Mouse (Mus musculus) lung, embryonic 15.5 days (tissue): ENCODE measurements around the gene Taz. TPM values are rescaled to one million over a fixed set of nuclear protein-coding genes. Genes with fewer than 3 reads are reported as not detected.

Source experiments
- ATAC-seq: fragments of 200-750 bp; cut with Nextera tagmentation; 2 replicates; pipeline ENCODE4 v1.8.0; 2017; ENCODE audit warnings: moderate number of reproducible peaks, borderline replicate concordance; ENCODE audit not compliant: low FRiP score, low TSS enrichment; ENCODE audit errors: extremely low read depth
- H3K27ac ChIP-seq: fragments of 300-500 bp; sonication (generic); 2 replicates; pipeline ENCODE4 v1.5.1; 2015; ENCODE audit warnings: moderate library complexity, mild to moderate bottlenecking, inconsistent platforms
- H3K27me3 ChIP-seq: fragments of 300-500 bp; sonication (generic); 2 replicates; pipeline ENCODE4 v1.6.1; 2015; ENCODE audit warnings: inconsistent platforms
- H3K36me3 ChIP-seq: fragments of 300-500 bp; sonication (generic); 2 replicates; pipeline ENCODE4 v1.6.1; 2015; ENCODE audit warnings: inconsistent platforms
- H3K4me1 ChIP-seq: fragments of 300-500 bp; sonication (generic); 2 replicates; pipeline ENCODE4 v1.6.1; 2015; ENCODE audit warnings: inconsistent platforms
- H3K4me2 ChIP-seq: fragments of 300-500 bp; sonication (generic); 2 replicates; pipeline ENCODE4 v1.6.1; 2015; ENCODE audit warnings: inconsistent platforms, mild to moderate bottlenecking, moderate library complexity
- H3K4me3 ChIP-seq: fragments of 300-500 bp; sonication (generic); 2 replicates; pipeline ENCODE4 v1.5.1; 2015; ENCODE audit warnings: mild to moderate bottlenecking, inconsistent platforms
- H3K9ac ChIP-seq: fragments of 300-500 bp; sonication (generic); 2 replicates; pipeline ENCODE4 v1.6.1; 2015; ENCODE audit warnings: inconsistent platforms
- H3K9me3 ChIP-seq: fragments of 300-500 bp; sonication (generic); 2 replicates; pipeline ENCODE4 v1.6.1; 2016; ENCODE audit warnings: inconsistent platforms
- WGBS: fragments of 180-500 bp; shearing (Covaris S2); methylation state at CpG from one replicate; pipeline ENCODE4 v1.1.7; 2015; 5-methylcytosine and 5-hydroxymethylcytosine counted together
- polyA plus RNA-seq: library from polyadenylated mRNA; unstranded; fragments of >200 nt; fragmentation: Nextera tagmentation; extraction: Ambion mirVana; gene quantifications from 2 replicates; pipeline ENCODE4 v1.2.1, GENCODE M21; 2015

Gene Taz
- polyA plus RNA-seq = 78.8 and 83.8 TPM in 2 replicates

DNA sequence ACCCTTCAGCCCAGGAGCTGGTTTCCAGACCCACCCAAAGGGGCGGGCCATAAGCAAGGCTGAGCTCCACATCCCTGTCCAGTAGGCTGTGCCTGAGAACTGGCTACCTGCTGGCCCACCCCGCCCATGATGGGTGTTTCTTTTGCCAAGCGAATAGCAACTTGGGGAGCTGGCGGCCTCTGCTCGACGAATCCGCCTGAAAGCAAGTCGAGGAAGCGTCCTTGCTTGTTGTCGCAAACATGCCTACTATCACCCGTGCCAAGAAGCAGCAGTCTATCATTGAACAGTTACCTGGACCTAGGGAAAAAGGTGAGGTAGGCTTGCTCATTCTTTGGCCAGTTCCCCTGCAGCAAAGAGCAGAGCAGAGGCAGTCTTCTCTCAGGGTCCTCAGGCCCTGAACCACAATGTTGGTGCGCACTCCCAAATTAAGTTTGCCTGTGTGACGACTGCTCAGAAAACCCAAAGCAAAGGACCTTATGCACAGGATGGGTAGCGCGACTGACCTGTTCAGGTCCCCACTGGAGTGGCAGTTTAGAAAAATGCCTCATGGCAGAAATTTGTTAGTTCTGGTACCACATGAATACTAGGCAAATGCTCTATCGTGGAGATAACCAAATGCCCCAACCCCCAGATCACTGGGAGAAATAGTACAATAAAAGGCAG lies at the start of gene Taz, which contains the start of gene Dnase1l1:
Gene Taz, plus strand, starts transcription at position 181 of the 663 bp plus-strand sequence.
Gene Dnase1l1, minus strand, starts transcription at position 606 of the 663 bp plus-strand sequence.
- H3K36me3 ChIP-seq = no peaks in the 10 kb centered on the region
- 13% methylated on average over 16 of the region's 16 CpGs for WGBS
- peak within 1 kb of the TSS; percentile 92 for H3K27ac ChIP-seq
- 0 out of 2 replicates have a peak, but pooled peaks cover 7% of the 10 kb centered on the region for H3K4me1 ChIP-seq
- H3K4me3 ChIP-seq = peak within 1 kb of the TSS; percentile 57
- peak within 1 kb of the TSS; percentile 64 for H3K9ac ChIP-seq
- no peaks in the 10 kb centered on the region for H3K27me3 ChIP-seq
- peak; percentile 95 for ATAC-seq
- H3K9me3 ChIP-seq = no peaks in the 10 kb centered on the region
- H3K4me2 ChIP-seq = peak within 1 kb of the TSS; percentile 74

DNA sequence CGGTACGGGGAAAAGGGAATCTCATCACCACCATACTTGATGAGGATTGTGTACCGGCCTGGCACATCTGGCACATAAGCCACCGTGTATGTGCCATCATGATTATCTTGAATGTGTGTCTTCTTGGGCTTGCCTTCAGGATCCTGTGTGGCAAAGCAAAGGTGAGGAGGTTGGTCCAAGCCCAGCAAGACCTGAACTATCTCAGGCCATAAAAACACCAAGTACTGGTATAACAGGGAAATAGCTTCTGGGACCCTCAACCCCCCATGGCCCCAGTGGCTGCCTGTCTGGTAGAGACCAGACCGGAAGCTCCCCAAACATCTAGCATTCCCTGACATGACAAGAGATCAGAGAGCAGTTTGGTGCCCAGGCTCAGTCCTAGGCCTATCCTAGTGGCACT lies 48.5 kb upstream of the Taz start:
- 89% methylated on average over 5 of the region's 5 CpGs for WGBS
- no peaks in the 10 kb centered on the region for H3K9me3 ChIP-seq
- peaks cover 92% of the 10 kb centered on the region for H3K36me3 ChIP-seq
- no peak for ATAC-seq
- H3K4me1 ChIP-seq = no peaks in the 10 kb centered on the region
- no peak overlapping the region for H3K9ac ChIP-seq
- no peaks in the 10 kb centered on the region for H3K27me3 ChIP-seq
- no peak overlapping the region for H3K27ac ChIP-seq
- H3K4me2 ChIP-seq = no peak overlapping the region
- H3K4me3 ChIP-seq = no peak overlapping the region

DNA sequence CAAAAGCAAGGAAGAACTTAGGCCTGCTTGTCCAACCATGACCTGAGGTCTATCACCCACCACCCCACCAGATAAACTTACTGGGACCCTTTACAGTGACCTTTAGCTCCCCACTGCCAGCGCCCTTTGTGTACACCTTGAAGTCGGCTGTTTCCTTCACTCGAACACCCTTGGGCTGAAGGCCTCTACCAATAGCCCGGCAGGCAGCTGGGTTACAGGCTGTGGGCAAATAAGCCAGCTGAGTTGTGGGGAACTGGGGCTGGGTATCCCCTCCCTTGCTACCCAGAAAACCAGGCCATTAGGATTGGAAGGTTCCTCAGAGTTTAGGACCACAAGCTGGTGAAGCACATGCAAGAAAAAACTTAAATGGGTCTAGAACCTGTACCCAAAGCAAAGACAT lies 41.4 kb upstream of the Taz start:
- H3K27me3 ChIP-seq = no peaks in the 10 kb centered on the region
- WGBS = 85% methylated on average over 4 of the region's 4 CpGs
- ATAC-seq = no peak

DNA sequence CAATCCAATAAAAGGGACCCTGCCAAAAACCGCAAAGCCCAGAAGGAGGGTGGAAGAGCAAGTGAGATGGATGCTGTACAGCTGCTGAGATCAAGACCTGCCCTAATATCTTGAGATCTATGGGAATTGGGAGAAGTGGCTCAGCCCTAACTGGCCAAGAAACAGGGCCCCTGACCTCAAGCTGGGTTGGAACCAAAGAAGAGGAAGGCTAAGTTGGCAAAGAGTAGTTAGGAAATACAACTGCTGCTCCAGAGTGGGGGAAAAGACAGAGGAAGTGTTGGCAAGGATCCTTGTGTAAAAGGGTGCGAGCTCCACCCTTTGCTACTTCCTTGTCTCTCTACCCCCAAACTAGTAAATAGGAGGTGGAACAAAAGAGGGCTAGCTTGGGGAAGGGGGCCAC lies 38.3 kb upstream of the Taz start:
- H3K9ac ChIP-seq = 0 out of 2 replicates have a peak overlapping the region, but pooled peaks have one; percentile 34
- peak overlapping the region; percentile 94 for H3K27ac ChIP-seq
- peak overlapping the region; percentile 62 for H3K4me2 ChIP-seq
- H3K9me3 ChIP-seq = no peaks in the 10 kb centered on the region
- 55% methylated on average over 2 of the region's 2 CpGs for WGBS
- H3K4me1 ChIP-seq = peaks cover 7% of the 10 kb centered on the region; the same call in 1 of the 2 replicates
- peaks cover 46% of the 10 kb centered on the region for H3K36me3 ChIP-seq
- H3K27me3 ChIP-seq = no peaks in the 10 kb centered on the region
- no peak for ATAC-seq
- H3K4me3 ChIP-seq = peak overlapping the region; percentile 58

More for the DNA sequence above, 41.4 kb upstream of the Taz start:
- Histone ChIP-seq H3K4me2 (no peak overlapping the region), H3K9ac (no peak overlapping the region), H3K9me3 (no peaks in the 10 kb centered on the region), H3K36me3 (peaks cover 71% of the 10 kb centered on the region), H3K4me1 (peaks cover 7% of the 10 kb centered on the region; the same call in 1 of the 2 replicates), H3K4me3 (no peak overlapping the region), H3K27ac (no peak overlapping the region)

DNA sequence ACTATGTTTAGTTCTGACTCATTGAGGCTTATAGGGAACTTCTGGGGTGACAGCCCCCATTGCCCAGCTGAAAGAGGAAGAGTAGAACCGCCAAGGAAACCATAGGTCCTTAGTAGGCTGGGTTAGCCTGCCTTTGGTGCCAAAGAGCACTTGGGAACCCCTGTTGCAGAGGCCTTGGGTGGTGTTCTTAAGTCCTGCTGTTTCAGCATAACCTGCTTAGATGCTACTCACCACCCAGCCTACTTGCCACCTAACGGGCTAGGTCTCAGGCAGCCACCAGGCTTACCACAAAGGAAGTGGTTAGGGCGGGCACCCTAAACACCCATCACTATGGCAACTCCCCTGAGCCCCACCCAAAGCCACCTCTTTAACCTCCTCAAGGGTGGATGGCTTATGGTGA lies 37.9 kb upstream of the Taz start:
- H3K4me2 ChIP-seq = peak overlapping the region; percentile 62
- peak overlapping the region; percentile 94 for H3K27ac ChIP-seq
- no peaks in the 10 kb centered on the region for H3K27me3 ChIP-seq
- H3K4me1 ChIP-seq = peaks cover 7% of the 10 kb centered on the region; the same call in 1 of the 2 replicates
- H3K4me3 ChIP-seq = peak overlapping the region; percentile 58
- H3K9me3 ChIP-seq = no peaks in the 10 kb centered on the region
- no peak for ATAC-seq
- H3K9ac ChIP-seq = peak overlapping the region; percentile 34
- 30% methylated on average over 3 of the region's 3 CpGs for WGBS
- H3K36me3 ChIP-seq = peaks cover 42% of the 10 kb centered on the region

DNA sequence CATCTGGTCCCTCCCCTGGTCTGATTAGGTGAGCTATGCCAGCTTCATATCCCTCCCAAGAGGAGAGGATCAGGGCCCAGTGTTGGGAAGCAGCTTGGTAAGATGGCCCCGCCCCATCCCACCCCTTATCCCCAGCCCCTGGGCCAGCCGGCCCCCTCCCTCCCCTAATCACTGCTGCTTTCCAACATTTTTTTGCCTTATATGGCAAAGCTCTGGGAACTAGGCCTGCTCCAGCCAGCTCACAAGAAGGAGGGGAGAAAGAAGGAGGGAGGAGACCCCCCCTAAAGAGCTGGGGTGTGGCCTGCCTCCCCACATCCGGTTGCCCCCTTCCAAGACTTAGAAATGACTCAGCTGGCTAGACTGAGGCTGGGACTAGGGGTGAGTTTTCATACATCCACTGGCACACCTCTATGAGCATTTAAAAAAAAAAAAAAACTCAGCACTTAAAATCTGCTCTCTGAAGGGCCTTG lies 37.1 kb upstream of the Taz start:
- peak; percentile 63 for ATAC-seq
- Histone ChIP-seq H3K9me3 (no peaks in the 10 kb centered on the region), H3K4me3 (peak overlapping the region; percentile 58), H3K27ac (peak overlapping the region; percentile 94), H3K27me3 (no peaks in the 10 kb centered on the region), H3K4me1 (peaks cover 7% of the 10 kb centered on the region; the same call in 1 of the 2 replicates), H3K9ac (peak overlapping the region; percentile 69), H3K4me2 (peak overlapping the region; percentile 62), H3K36me3 (peaks cover 34% of the 10 kb centered on the region)
- 25% methylated on average over 3 of the region's 3 CpGs for WGBS

DNA sequence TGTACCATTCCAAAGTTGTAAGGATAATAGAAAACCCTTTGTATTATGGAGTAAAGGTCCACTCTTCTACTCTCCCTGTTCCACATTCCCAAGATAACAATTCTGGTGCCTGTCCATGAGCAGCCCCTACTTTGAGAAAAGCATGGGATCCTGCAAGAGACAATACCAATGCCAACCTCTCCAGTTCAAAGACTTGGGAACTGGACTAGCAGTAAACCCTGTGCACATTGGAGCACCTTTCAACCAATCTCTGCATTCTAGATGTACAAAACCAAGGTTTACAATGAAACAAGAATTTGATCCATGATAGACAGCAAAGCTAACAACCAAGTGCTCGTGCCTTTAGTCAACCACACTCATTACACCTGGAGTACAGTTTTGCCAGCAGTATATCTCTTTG lies 36.6 kb upstream of the Taz start:
- peaks cover 10% of the 10 kb centered on the region; the same call in 1 of the 2 replicates for H3K4me1 ChIP-seq

DNA sequence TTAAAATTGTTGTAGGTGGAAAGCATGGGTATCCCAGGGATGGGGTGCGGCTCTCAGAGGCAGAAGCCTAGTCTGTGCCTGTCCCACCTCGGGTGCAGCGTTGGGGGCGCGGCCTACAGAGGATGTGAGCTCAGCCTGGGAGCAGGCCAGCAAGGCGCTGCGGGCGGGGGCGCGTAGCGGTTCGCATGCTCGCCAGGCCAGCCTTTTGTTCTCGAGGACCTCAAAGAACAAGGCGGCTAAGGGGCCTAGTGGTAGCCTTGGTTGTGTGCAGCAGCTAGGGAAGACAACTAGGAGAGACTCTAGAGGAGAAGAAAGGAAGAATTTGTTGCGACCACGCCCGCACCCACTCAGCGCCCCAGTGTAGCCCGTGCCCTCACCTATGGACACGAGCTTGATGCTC lies 36.0 kb upstream of the Taz start:
- Histone ChIP-seq H3K4me2 (peak overlapping the region; percentile 62), H3K9me3 (no peaks in the 10 kb centered on the region), H3K4me1 (peaks cover 10% of the 10 kb centered on the region; the same call in 1 of the 2 replicates), H3K36me3 (peaks cover 24% of the 10 kb centered on the region), H3K27me3 (no peaks in the 10 kb centered on the region), H3K27ac (peak overlapping the region; percentile 94), H3K4me3 (peak overlapping the region; percentile 58), H3K9ac (peak overlapping the region; percentile 69)
- 14% methylated on average over 21 of the region's 21 CpGs for WGBS
- ATAC-seq = peak; percentile 40; the same call in 1 of the 2 replicates

More for the DNA sequence above, 36.6 kb upstream of the Taz start:
- WGBS = 7% methylated on average over 1 of the region's 1 CpGs
- peak overlapping the region; percentile 62 for H3K4me2 ChIP-seq
- peak overlapping the region; percentile 58 for H3K4me3 ChIP-seq
- H3K36me3 ChIP-seq = peaks cover 29% of the 10 kb centered on the region
- no peaks in the 10 kb centered on the region for H3K9me3 ChIP-seq
- no peak for ATAC-seq
- H3K27ac ChIP-seq = peak overlapping the region; percentile 94
- peak overlapping the region; percentile 69 for H3K9ac ChIP-seq
- no peaks in the 10 kb centered on the region for H3K27me3 ChIP-seq

DNA sequence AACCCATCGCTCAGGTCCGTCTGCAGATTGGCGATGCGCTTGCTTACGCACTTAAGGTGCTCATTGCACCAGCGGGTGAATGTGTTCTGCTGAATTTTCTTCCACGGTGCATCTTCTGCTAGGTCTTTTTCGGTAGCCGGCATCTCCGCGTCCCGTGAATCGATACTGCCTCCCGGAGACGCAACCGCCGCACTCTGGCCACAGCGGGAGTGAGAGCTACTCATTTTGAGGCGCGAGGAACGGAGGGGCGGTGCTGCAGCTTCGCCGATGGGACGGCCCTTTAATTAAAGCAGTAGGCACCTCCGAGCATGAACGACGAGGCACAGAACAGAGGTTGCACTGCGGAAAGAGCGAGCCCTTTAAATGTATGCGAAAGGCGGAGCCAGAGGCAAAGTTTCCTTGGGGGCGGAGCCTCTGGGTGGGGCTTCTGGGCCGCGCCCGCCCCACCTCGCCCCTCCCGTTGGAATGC lies 35.5 kb upstream of the Taz start:
- ATAC-seq = peak; percentile 83
- no peaks in the 10 kb centered on the region for H3K9me3 ChIP-seq
- WGBS = 17% methylated on average over 38 of the region's 38 CpGs

DNA sequence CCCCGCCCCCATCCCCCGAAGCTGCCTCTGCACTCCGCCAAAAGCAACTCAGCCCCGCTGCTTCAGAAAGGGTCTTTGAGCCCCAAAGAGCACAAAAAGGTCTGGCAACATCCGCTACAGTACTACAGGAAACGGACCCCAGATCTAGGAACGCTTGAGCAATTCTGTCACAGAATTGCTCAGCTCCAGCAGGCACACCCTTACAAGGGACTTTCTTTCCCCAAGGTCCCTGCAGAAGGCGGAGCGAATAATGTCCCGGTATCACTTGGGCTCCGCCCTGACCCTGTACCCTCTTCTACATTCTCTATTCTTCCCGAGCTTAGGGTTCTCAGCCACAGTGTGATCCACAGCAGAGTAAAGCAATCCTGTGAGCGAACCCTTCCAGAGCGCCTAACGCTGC lies 35.0 kb upstream of the Taz start:
- no peaks in the 10 kb centered on the region for H3K27me3 ChIP-seq
- peaks cover 13% of the 10 kb centered on the region for H3K36me3 ChIP-seq

More for the DNA sequence above, 35.5 kb upstream of the Taz start:
- peak overlapping the region; percentile 69 for H3K9ac ChIP-seq
- peak overlapping the region; percentile 94 for H3K27ac ChIP-seq
- peaks cover 10% of the 10 kb centered on the region; the same call in 1 of the 2 replicates for H3K4me1 ChIP-seq
- H3K27me3 ChIP-seq = no peaks in the 10 kb centered on the region
- peak overlapping the region; percentile 58 for H3K4me3 ChIP-seq
- H3K36me3 ChIP-seq = peaks cover 18% of the 10 kb centered on the region
- H3K4me2 ChIP-seq = peak overlapping the region; percentile 62

DNA sequence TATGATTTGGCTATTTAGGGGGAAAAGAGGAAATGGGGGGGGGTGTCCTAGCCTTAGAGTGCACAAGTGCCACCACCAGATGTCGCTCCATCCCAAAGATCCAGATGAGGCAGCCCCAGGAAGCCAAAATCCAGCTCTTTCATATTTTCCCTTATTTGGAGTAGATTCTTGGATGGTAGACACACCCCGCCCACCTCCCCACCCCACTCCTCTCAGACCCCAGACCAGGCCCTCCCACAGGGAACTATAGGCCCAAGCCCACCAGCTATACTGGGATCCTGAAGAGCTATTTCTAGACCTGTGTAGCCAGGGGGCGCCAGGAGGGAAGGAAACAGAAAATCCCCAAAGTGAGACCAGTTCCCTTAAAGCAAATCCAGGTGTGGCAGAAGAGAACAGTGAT lies 33.1 kb upstream of the Taz start:
- ATAC-seq = 0 out of 2 replicates have a peak, but pooled peaks have one; percentile 21
- WGBS = 13% methylated on average over 3 of the region's 3 CpGs
- H3K9ac ChIP-seq = peak overlapping the region; percentile 48
- no peaks in the 10 kb centered on the region for H3K9me3 ChIP-seq
- peak overlapping the region; percentile 62 for H3K4me2 ChIP-seq
- H3K4me3 ChIP-seq = peak overlapping the region; percentile 42
- peak overlapping the region; percentile 87 for H3K27ac ChIP-seq
- peaks cover 7% of the 10 kb centered on the region; the same call in 1 of the 2 replicates for H3K4me1 ChIP-seq
- no peaks in the 10 kb centered on the region for H3K27me3 ChIP-seq
- no peaks in the 10 kb centered on the region; the same call in 1 of the 2 replicates for H3K36me3 ChIP-seq

More for the DNA sequence above, 35.0 kb upstream of the Taz start:
- Histone ChIP-seq H3K4me3 (peak overlapping the region; percentile 58), H3K4me2 (peak overlapping the region; percentile 62), H3K4me1 (peaks cover 10% of the 10 kb centered on the region; the same call in 1 of the 2 replicates), H3K9ac (peak overlapping the region; percentile 31), H3K9me3 (no peaks in the 10 kb centered on the region), H3K27ac (peak overlapping the region; percentile 94)
- whole genome bisulfite sequencing = 12% methylated on average over 14 of the region's 15 CpGs
- ATAC-seq = peak; percentile 47

DNA sequence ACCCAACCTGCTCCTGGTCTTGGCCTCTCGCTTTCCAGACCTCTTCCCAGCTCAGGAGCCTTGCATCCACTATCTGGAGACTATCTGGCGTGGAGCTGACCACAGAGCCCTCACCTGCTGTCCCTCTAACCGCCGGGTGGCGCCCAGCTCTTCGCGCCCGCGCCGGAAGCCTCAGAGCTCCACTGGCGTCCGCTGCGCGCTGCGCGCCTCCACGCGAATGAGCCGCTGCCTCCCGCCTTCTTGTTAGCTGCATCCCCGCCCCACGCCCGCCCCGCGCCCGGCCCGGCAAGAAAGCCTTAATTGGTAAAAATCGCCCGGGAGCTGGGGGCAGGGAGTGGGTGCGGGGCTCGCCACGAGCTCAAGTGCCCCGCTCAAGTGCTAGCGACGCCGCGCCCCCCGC lies 32.1 kb upstream of the Taz start, which contains the start of gene Flna:
Gene Flna, minus strand, starts transcription at position 206 of the 400 bp plus-strand sequence.
- ATAC-seq = no peak
- no peaks in the 10 kb centered on the region for H3K9me3 ChIP-seq
- peak within 1 kb of the TSS; percentile 59 for H3K4me2 ChIP-seq
- H3K27me3 ChIP-seq = no peaks in the 10 kb centered on the region
- H3K36me3 ChIP-seq = no peaks in the 10 kb centered on the region
- H3K27ac ChIP-seq = peak within 1 kb of the TSS; percentile 87
- 0 out of 2 replicates have a peak, but pooled peaks cover 3% of the 10 kb centered on the region for H3K4me1 ChIP-seq
- H3K9ac ChIP-seq = peak within 1 kb of the TSS; percentile 48
- H3K4me3 ChIP-seq = peak within 1 kb of the TSS; percentile 42
- 14% methylated on average over 31 of the region's 38 CpGs for WGBS
